Comparison of ENCODE assay signal across 17 mouse cellular contexts in genomic region chrX:60344991-60345390, GRCm38 (mm10).
DNase-seq lines count a peak whose midpoint lies in the region; ATAC-seq and TF ChIP-seq lines count a peak whose summit lies in the region.
"Had no signal": no experiment of that assay in that cellular context is flagged by ENCODE, and none has a peak within 500 bp of the region (broad histone marks: within the 10 kb centered on the region; RNA-seq: fewer than 3 reads in every experiment).

No protein-coding gene starts in this region.

- no peaks in the 10 kb centered on the region for H3K9me3 ChIP-seq in embryonic facial prominence, embryonic 14.5 days (ENCODE audit: control insufficient read depth, low read length)
- H3K9me3 ChIP-seq in embryonic facial prominence, embryonic 10.5 days: no peaks in the 10 kb centered on the region
- H3K9me3 ChIP-seq in kidney, embryonic 15.5 days (replicated peaks): no peaks in the 10 kb centered on the region
- no peaks in the 10 kb centered on the region for H3K9me3 ChIP-seq in heart, postnatal 0 days (replicated peaks; ENCODE audit: control insufficient read depth, low read length)
- H3K9me3 ChIP-seq: embryonic facial prominence, embryonic 15.5 days; forebrain, embryonic 13.5 days; limb, embryonic 15.5 days; lung, embryonic 15.5 days; midbrain, embryonic 10.5 days had no signal

- TF ChIP-seq CTCF in heart, postnatal 0 days (IDR thresholded peaks at IDR 0.05; ENCODE audit: low read depth): no peak

- no peak for TF ChIP-seq EP300 in heart, postnatal 0 days (IDR thresholded peaks at IDR 0.05; ENCODE audit: low read depth)

- H3K4me3 ChIP-seq in embryonic facial prominence, embryonic 14.5 days (ENCODE audit: low read depth, low read length): no peak overlapping the region
- H3K4me3 ChIP-seq in embryonic facial prominence, embryonic 10.5 days: no peak overlapping the region
- no peak overlapping the region for H3K4me3 ChIP-seq in kidney, embryonic 15.5 days (replicated peaks)
- H3K4me3 ChIP-seq in heart, postnatal 0 days (ENCODE audit: low read depth, low read length): no peak overlapping the region
- H3K4me3 ChIP-seq: embryonic facial prominence, embryonic 15.5 days; forebrain, embryonic 13.5 days; limb, embryonic 15.5 days; lung, embryonic 15.5 days; midbrain, embryonic 10.5 days had no signal

- no peak overlapping the region for H3K27ac ChIP-seq in embryonic facial prominence, embryonic 14.5 days (replicated peaks; ENCODE audit: low read depth, low read length)
- H3K27ac ChIP-seq in embryonic facial prominence, embryonic 10.5 days (replicated peaks): no peak overlapping the region
- H3K27ac ChIP-seq in kidney, embryonic 15.5 days: no peak overlapping the region
- H3K27ac ChIP-seq in heart, postnatal 0 days (ENCODE audit: low read depth): peak overlapping the region; percentile 25; the same call in 1 of the 2 replicates
- H3K27ac ChIP-seq: embryonic facial prominence, embryonic 15.5 days; forebrain, embryonic 13.5 days; hindbrain, embryonic 14.5 days; kidney, postnatal 0 days; limb, embryonic 15.5 days; lung, embryonic 15.5 days; midbrain, embryonic 10.5 days had no signal

- no peaks in the 10 kb centered on the region for H3K36me3 ChIP-seq in embryonic facial prominence, embryonic 14.5 days (ENCODE audit: control insufficient read depth, insufficient read depth, low read length)
- H3K36me3 ChIP-seq in embryonic facial prominence, embryonic 10.5 days (replicated peaks): no peaks in the 10 kb centered on the region
- H3K36me3 ChIP-seq in kidney, embryonic 15.5 days: no peaks in the 10 kb centered on the region
- no peaks in the 10 kb centered on the region for H3K36me3 ChIP-seq in heart, postnatal 0 days (replicated peaks; ENCODE audit: control insufficient read depth, insufficient read depth, low read length)
- H3K36me3 ChIP-seq: embryonic facial prominence, embryonic 15.5 days; limb, embryonic 15.5 days; lung, embryonic 15.5 days; midbrain, embryonic 10.5 days had no signal

- H3K4me2 ChIP-seq in embryonic facial prominence, embryonic 14.5 days (ENCODE audit: low read depth, low read length): no peak overlapping the region
- H3K4me2 ChIP-seq in kidney, embryonic 15.5 days: no peak overlapping the region
- H3K4me2 ChIP-seq in heart, postnatal 0 days (ENCODE audit: low read depth, low read length): no peak overlapping the region
- H3K4me2 ChIP-seq: embryonic facial prominence, embryonic 15.5 days; forebrain, embryonic 13.5 days; hindbrain, embryonic 14.5 days; limb, embryonic 15.5 days; lung, embryonic 15.5 days had no signal

- no peaks in the 10 kb centered on the region for H3K4me1 ChIP-seq in embryonic facial prominence, embryonic 14.5 days (ENCODE audit: control insufficient read depth, insufficient read depth, low read length)
- H3K4me1 ChIP-seq in embryonic facial prominence, embryonic 10.5 days: no peaks in the 10 kb centered on the region
- H3K4me1 ChIP-seq in kidney, embryonic 15.5 days: no peaks in the 10 kb centered on the region
- H3K4me1 ChIP-seq in heart, postnatal 0 days (ENCODE audit: control insufficient read depth, insufficient read depth): no peaks in the 10 kb centered on the region
- H3K4me1 ChIP-seq: embryonic facial prominence, embryonic 15.5 days; forebrain, embryonic 13.5 days; limb, embryonic 15.5 days; lung, embryonic 15.5 days; midbrain, embryonic 10.5 days had no signal

- no peak overlapping the region for H3K9ac ChIP-seq in embryonic facial prominence, embryonic 14.5 days (ENCODE audit: low read depth, low read length)
- no peak overlapping the region for H3K9ac ChIP-seq in kidney, embryonic 15.5 days
- H3K9ac ChIP-seq in heart, postnatal 0 days (replicated peaks; ENCODE audit: low read depth, low read length): no peak overlapping the region
- H3K9ac ChIP-seq: embryonic facial prominence, embryonic 15.5 days; forebrain, embryonic 13.5 days; hindbrain, embryonic 14.5 days; limb, embryonic 15.5 days; lung, embryonic 15.5 days had no signal

- DNase-seq in embryonic facial prominence, embryonic 14.5 days (ENCODE audit: low spot score): peak; percentile 9
- no peak for DNase-seq in embryonic facial prominence, embryonic 10.5 days (ENCODE audit: low spot score)
- DNase-seq in kidney, adult 9 months: peak; percentile 25
- DNase-seq in adipocyte (ENCODE audit: low spot score): peak; percentile 63
- peak; percentile 8 for DNase-seq in heart, postnatal 0 days (ENCODE audit: low spot score)
- no peak for DNase-seq in frontal cortex, postnatal 36 days (ENCODE audit: low spot score in 2 of 2)
- DNase-seq in layer of hippocampus, adult 11-12 months (ENCODE audit: low spot score): no peak
- DNase-seq: adrenal gland, postnatal 25 days; right cerebral cortex, adult 18-20 months had no signal

- ATAC-seq in embryonic facial prominence, embryonic 14.5 days (ENCODE audit: low read depth): no peak
- no peak for ATAC-seq in kidney, embryonic 15.5 days (replicated peaks; ENCODE audit: low FRiP score)
- ATAC-seq in heart, postnatal 0 days (ENCODE audit: insufficient read depth, low read depth): no peak
- ATAC-seq: forebrain, embryonic 13.5 days had no signal

- WGBS in embryonic facial prominence, embryonic 14.5 days: 61% methylated on average over 4 of the region's 4 CpGs
- 75% methylated on average over 4 of the region's 4 CpGs for WGBS in embryonic facial prominence, embryonic 10.5 days
- 75% methylated on average over 4 of the region's 4 CpGs for WGBS in kidney, embryonic 15.5 days
- WGBS in heart, postnatal 0 days: 44% methylated on average over 4 of the region's 4 CpGs

- no peaks in the 10 kb centered on the region for H3K27me3 ChIP-seq in embryonic facial prominence, embryonic 14.5 days (replicated peaks; ENCODE audit: control insufficient read depth, insufficient read depth, low read length)
- H3K27me3 ChIP-seq in embryonic facial prominence, embryonic 10.5 days (replicated peaks; ENCODE audit: low read depth, poor library complexity, severe bottlenecking): no peaks in the 10 kb centered on the region
- H3K27me3 ChIP-seq in kidney, embryonic 15.5 days: no peaks in the 10 kb centered on the region
- H3K27me3 ChIP-seq in heart, postnatal 0 days (ENCODE audit: control insufficient read depth, insufficient read depth, low read length): no peaks in the 10 kb centered on the region
- H3K27me3 ChIP-seq: embryonic facial prominence, embryonic 15.5 days; forebrain, embryonic 13.5 days; limb, embryonic 15.5 days; lung, embryonic 15.5 days had no signal

Comparison
In these comparisons a context has a peak if more than half of its experiments do, and no peak if none do; other contexts are left out.
1. DNase-seq: peak in embryonic facial prominence, embryonic 14.5 days (single experiment), kidney, adult 9 months (single experiment), adipocyte (single experiment) and heart, postnatal 0 days (single experiment); none in embryonic facial prominence, embryonic 10.5 days (single experiment), frontal cortex, postnatal 36 days (0 of 2) and layer of hippocampus, adult 11-12 months (single experiment).